Mouse (Mus musculus) ES-E14 (cell line): Measurements from ENCODE around the gene Zfp36l2.

Source experiments
- HCFC1 ChIP-seq: IDR thresholded peaks from 2 replicates; pipeline ENCODE4 v1.6.1; 2012; ENCODE audit warnings: low read length, inconsistent platforms, borderline replicate concordance; ENCODE audit not compliant: insufficient read depth
- MAFK ChIP-seq: IDR thresholded peaks from 2 replicates; pipeline ENCODE4 v1.6.1; 2014; ENCODE audit warnings: mild to moderate bottlenecking, low read depth, low read length, inconsistent platforms; ENCODE audit not compliant: insufficient read depth
- ZC3H11A ChIP-seq: IDR thresholded peaks from 2 replicates; pipeline ENCODE4 v1.6.1; 2012; ENCODE audit warnings: low read depth, mild to moderate bottlenecking, inconsistent platforms, low read length, borderline replicate concordance
- ZNF384 ChIP-seq: IDR thresholded peaks from 2 replicates; pipeline ENCODE4 v1.6.1; 2012; ENCODE audit warnings: low read depth, low read length, inconsistent platforms

DNA sequence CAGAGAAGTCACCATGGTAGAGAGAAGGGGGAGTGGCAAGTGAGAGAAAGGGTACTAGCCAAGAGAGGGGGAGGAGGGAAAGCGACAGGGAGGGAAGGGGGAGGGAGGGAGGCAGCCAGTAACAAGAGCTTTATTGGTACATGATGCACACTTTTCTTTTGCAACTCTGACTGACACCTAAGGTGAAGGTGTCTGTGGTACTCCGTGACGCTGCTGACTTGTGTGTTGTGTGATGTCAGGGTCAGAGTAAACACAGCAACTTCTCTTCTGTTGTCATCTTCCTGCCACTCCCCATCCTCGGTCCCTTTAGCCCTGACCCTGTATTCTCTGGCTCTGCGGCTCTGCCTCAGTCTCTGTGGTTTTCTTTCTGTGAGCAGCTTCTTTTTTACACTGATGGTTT, 38.5 kb upstream of the Zfp36l2 start:
- TF ChIP-seq MAFK (no peak), ZNF384 (no peak), ZC3H11A (no peak), HCFC1 (no peak)
